Mouse (Mus musculus): ENCODE measurements around the gene Magel2. TPM values are rescaled to one million over a fixed set of nuclear protein-coding genes. Genes with fewer than 3 reads are reported as not detected.
A peak's percentile ranks its signal among the peaks of the same experiment; 100 is the strongest.

The Magel2 gene
- polyA plus RNA-seq, 1 experiment from 2014 or later, result 17.4 TPM

DNA sequence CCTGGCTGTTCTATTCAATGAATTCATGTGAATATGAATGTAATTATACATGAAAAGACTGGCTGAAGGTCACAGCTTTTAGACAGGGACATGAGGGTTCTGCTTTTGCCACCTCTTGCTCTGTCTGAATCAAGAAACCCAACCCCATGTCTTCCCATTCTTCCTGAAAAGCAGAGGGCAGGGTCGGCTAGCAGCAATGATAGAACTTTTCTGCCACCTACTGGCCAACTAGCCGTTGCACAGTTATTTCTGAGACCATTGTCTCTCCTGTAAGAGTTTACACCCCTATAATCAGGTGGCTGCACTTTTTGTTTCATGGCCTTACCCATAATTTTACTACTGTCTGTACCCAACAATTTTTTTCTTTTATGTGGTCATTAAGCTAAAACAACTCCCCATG lies 5.6 kb downstream of the Magel2 start:
- H3K9me3 ChIP-seq, result 0 out of 2 replicates have a peak, but pooled peaks cover 5% of the 10 kb centered on the region
- WGBS, result 6% methylated on average over 2 of the region's 2 CpGs
- H3K4me3 ChIP-seq, result no peak overlapping the region
- no peaks in the 10 kb centered on the region for H3K27me3 ChIP-seq
- H3K27ac ChIP-seq (replicated peaks), result no peak overlapping the region
- H3K9ac ChIP-seq, result no peak overlapping the region
- no peak overlapping the region for H3K4me2 ChIP-seq
- peaks cover 18% of the 10 kb centered on the region for H3K4me1 ChIP-seq (replicated peaks)
- peak; percentile 49 for ATAC-seq (ENCODE audit: low FRiP score, low read depth)
- H3K36me3 ChIP-seq, result no peaks in the 10 kb centered on the region

DNA sequence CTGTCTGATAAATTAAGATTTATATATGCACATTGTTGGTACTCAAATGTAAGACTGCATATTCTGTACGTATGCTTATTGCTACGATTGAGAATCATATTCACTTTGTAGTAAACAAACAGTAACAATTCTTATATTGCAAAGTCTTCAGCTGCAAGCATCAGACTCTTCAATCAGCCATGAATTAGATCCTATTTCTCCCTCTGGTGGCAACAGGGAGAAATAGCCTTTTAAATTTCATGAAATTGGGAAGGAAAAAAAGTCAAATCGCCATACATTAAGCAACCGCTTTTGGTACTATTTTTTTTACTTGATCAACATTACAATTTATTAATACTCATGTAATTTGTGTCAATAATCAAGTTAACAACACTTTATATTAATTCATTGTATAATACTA lies 11.5 kb downstream of the Magel2 start:
- H3K27me3 ChIP-seq, result no peaks in the 10 kb centered on the region
- H3K27ac ChIP-seq (replicated peaks), result no peak overlapping the region
- no peak for ATAC-seq (ENCODE audit: low FRiP score, low read depth)
- no peaks in the 10 kb centered on the region for H3K36me3 ChIP-seq
- no peaks in the 10 kb centered on the region for H3K9me3 ChIP-seq
- no peak overlapping the region for H3K4me3 ChIP-seq
- no peaks in the 10 kb centered on the region for H3K4me1 ChIP-seq (replicated peaks)
- H3K9ac ChIP-seq, result no peak overlapping the region
- H3K4me2 ChIP-seq, result no peak overlapping the region
- 50% methylated on average over 4 of the region's 4 CpGs for WGBS

DNA sequence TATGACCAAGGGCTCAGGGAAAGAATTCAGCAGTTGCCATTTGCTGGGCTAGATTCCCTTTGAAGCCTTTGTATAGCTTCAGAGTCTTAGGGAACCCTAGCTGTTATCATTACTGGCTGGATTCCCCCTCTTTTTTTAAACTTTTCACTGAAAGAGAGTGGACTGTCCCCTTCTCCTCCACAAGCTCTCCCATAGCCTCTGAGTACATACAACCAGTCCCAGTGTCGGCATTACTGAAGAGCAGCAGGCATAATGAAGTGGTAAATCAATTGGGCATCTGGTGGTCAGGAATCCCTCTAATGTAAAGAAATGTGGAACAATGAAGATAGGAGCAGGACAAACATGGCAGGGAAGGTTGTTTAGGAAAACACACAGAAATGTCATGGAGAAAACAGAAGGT lies 15.4 kb downstream of the Magel2 start:
- H3K9ac ChIP-seq, result no peak overlapping the region
- no peak overlapping the region for H3K4me2 ChIP-seq
- H3K4me3 ChIP-seq, result no peak overlapping the region
- H3K4me1 ChIP-seq (replicated peaks), result no peaks in the 10 kb centered on the region
- no peaks in the 10 kb centered on the region for H3K36me3 ChIP-seq
- H3K9me3 ChIP-seq, result no peaks in the 10 kb centered on the region
- WGBS, result 48% methylated on average over 1 of the region's 1 CpGs
- H3K27me3 ChIP-seq, result no peaks in the 10 kb centered on the region
- ATAC-seq (ENCODE audit: low FRiP score, low read depth), result no peak
- H3K27ac ChIP-seq (replicated peaks), result no peak overlapping the region

GRCm38 (mm10) chr7:62406573-62407050 lies 29.8 kb downstream of the Magel2 start:
- no peaks in the 10 kb centered on the region for H3K4me1 ChIP-seq (replicated peaks)
- 37% methylated on average over 19 of the region's 19 CpGs for WGBS
- no peaks in the 10 kb centered on the region for H3K36me3 ChIP-seq
- peak overlapping the region; percentile 58 for H3K4me2 ChIP-seq
- peak; percentile 74; the same call in 1 of the 2 replicates for ATAC-seq (ENCODE audit: low FRiP score, low read depth)
- H3K9me3 ChIP-seq, result no peaks in the 10 kb centered on the region
- H3K4me3 ChIP-seq, result peak overlapping the region; percentile 41
- H3K27me3 ChIP-seq, result no peaks in the 10 kb centered on the region
- no peak overlapping the region for H3K27ac ChIP-seq (replicated peaks)
- H3K9ac ChIP-seq, result peak overlapping the region; percentile 35; the same call in 1 of the 2 replicates

GRCm38 (mm10) chr7:62407803-62408202 lies 31.0 kb downstream of the Magel2 start:
- no peaks in the 10 kb centered on the region for H3K9me3 ChIP-seq
- no peaks in the 10 kb centered on the region for H3K27me3 ChIP-seq
- H3K4me1 ChIP-seq (replicated peaks), result no peaks in the 10 kb centered on the region
- WGBS, result 37% methylated on average over 3 of the region's 3 CpGs
- no peak overlapping the region for H3K4me2 ChIP-seq
- H3K9ac ChIP-seq, result no peak overlapping the region
- no peak overlapping the region for H3K27ac ChIP-seq (replicated peaks)
- H3K36me3 ChIP-seq, result no peaks in the 10 kb centered on the region
- no peak overlapping the region for H3K4me3 ChIP-seq
- ATAC-seq (ENCODE audit: low FRiP score, low read depth), result no peak

- Histone ChIP-seq H3K9ac (no peak overlapping the region), H3K36me3 (no peaks in the 10 kb centered on the region), H3K9me3 (no peaks in the 10 kb centered on the region), H3K4me3 (no peak overlapping the region), H3K27me3 (no peaks in the 10 kb centered on the region), H3K4me1 (replicated peaks) (peaks cover 10% of the 10 kb centered on the region; the same call in 1 of the 2 replicates), H3K4me2 (no peak overlapping the region), H3K27ac (replicated peaks) (peak overlapping the region; percentile 20; the same call in 1 of the 2 replicates)
- ATAC-seq (ENCODE audit: low FRiP score, low read depth), result no peak
- WGBS, result 42% methylated on average over 1 of the region's 1 CpGs
Observed at GRCm38 (mm10) chr7:62415222-62415621, 38.4 kb downstream of the Magel2 start.

GRCm38 (mm10) chr7:62416173-62416572 lies 39.4 kb downstream of the Magel2 start:
- ATAC-seq (ENCODE audit: low FRiP score, low read depth), result no peak

DNA sequence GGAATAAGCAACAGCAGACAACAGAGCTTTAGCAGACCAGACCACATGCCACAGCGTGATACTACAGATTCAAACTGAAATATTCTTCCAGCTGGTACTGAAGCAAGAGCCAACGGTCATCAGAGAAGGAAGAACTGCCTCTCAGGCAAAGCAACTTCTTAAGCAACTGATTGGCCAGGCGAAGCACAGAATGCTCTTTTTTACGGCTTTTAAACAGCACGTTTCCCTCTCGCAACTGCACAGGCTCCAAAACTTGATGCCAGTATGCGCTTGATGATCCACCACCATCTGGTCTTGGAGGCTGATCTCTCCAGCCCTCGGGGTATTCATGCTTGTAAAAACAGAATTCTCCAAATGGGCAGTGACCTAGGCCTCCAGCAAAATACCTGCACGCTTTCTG lies 41.5 kb downstream of the Magel2 start:
- H3K4me1 ChIP-seq (replicated peaks), result peaks cover 10% of the 10 kb centered on the region; the same call in 1 of the 2 replicates
- no peak for ATAC-seq (ENCODE audit: low FRiP score, low read depth)
- peak overlapping the region; percentile 68 for H3K4me2 ChIP-seq
- H3K9me3 ChIP-seq, result no peaks in the 10 kb centered on the region
- H3K36me3 ChIP-seq, result no peaks in the 10 kb centered on the region
- peak overlapping the region; percentile 85 for H3K27ac ChIP-seq (replicated peaks)
- peak overlapping the region; percentile 64 for H3K9ac ChIP-seq
- peak overlapping the region; percentile 56 for H3K4me3 ChIP-seq
- WGBS, result 45% methylated on average over 9 of the region's 9 CpGs
- H3K27me3 ChIP-seq, result no peaks in the 10 kb centered on the region

More at GRCm38 (mm10) chr7:62416173-62416572, 39.4 kb downstream of the Magel2 start:
- 0 out of 2 replicates have a peak overlapping the region, but pooled peaks have one; percentile 30 for H3K27ac ChIP-seq (replicated peaks)
- H3K4me2 ChIP-seq, result peak overlapping the region; percentile 26
- H3K4me3 ChIP-seq, result no peak overlapping the region
- H3K27me3 ChIP-seq, result no peaks in the 10 kb centered on the region
- no peaks in the 10 kb centered on the region for H3K36me3 ChIP-seq
- no peaks in the 10 kb centered on the region for H3K9me3 ChIP-seq
- H3K4me1 ChIP-seq (replicated peaks), result peaks cover 10% of the 10 kb centered on the region; the same call in 1 of the 2 replicates
- H3K9ac ChIP-seq, result no peak overlapping the region

- no peaks in the 10 kb centered on the region for H3K9me3 ChIP-seq
- peak overlapping the region; percentile 64 for H3K9ac ChIP-seq
- peak; percentile 81 for ATAC-seq (ENCODE audit: low FRiP score, low read depth)
- no peaks in the 10 kb centered on the region for H3K27me3 ChIP-seq
- no peaks in the 10 kb centered on the region for H3K36me3 ChIP-seq
- peak overlapping the region; percentile 56 for H3K4me3 ChIP-seq
- H3K27ac ChIP-seq (replicated peaks), result peak overlapping the region; percentile 85
- WGBS, result 44% methylated on average over 17 of the region's 17 CpGs
- peak overlapping the region; percentile 68 for H3K4me2 ChIP-seq
- H3K4me1 ChIP-seq (replicated peaks), result peaks cover 10% of the 10 kb centered on the region; the same call in 1 of the 2 replicates
Observed at GRCm38 (mm10) chr7:62419105-62419492, 42.3 kb downstream of the Magel2 start.

- peak within 1 kb of the TSS; percentile 64 for H3K9ac ChIP-seq
- peak within 1 kb of the TSS; percentile 85 for H3K27ac ChIP-seq (replicated peaks)
- ATAC-seq (ENCODE audit: low FRiP score, low read depth), result peak; percentile 95
- peak within 1 kb of the TSS; percentile 56 for H3K4me3 ChIP-seq
- H3K4me2 ChIP-seq, result peak within 1 kb of the TSS; percentile 68
- H3K36me3 ChIP-seq, result no peaks in the 10 kb centered on the region
- peaks cover 10% of the 10 kb centered on the region; the same call in 1 of the 2 replicates for H3K4me1 ChIP-seq (replicated peaks)
- 22% methylated on average over 49 of the region's 49 CpGs for WGBS
- no peaks in the 10 kb centered on the region for H3K9me3 ChIP-seq
- no peaks in the 10 kb centered on the region for H3K27me3 ChIP-seq
Observed at GRCm38 (mm10) chr7:62419493-62420360, 42.9 kb downstream of the Magel2 start, which contains the start of gene Mkrn3. Gene Mkrn3, minus strand, starts transcription at chr7:62420139.

DNA sequence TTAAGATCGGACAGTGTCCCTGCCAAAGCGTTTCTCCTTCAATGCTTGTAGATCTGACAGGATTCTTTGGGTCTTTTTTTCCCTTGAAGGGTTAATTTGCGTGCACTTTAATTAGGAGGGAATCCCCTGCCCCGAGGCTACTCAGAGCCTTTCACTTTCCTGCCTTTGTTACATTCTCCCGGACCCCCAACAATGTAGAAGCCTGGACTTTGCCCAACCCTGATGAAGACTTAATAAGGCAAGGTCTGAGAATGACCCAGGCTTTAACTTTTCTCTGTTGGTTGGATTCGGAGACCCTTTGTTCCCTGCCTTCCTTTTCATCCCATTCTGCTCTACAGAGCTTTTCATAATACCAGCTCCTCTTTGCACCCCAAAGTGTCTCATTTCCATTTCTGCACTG lies 43.8 kb downstream of the Magel2 start:
- Histone ChIP-seq H3K4me1 (replicated peaks) (peaks cover 8% of the 10 kb centered on the region; the same call in 1 of the 2 replicates), H3K36me3 (no peaks in the 10 kb centered on the region), H3K9me3 (no peaks in the 10 kb centered on the region), H3K4me2 (peak overlapping the region; percentile 51), H3K27ac (replicated peaks) (peak overlapping the region; percentile 83), H3K4me3 (peak overlapping the region; percentile 56), H3K27me3 (no peaks in the 10 kb centered on the region), H3K9ac (peak overlapping the region; percentile 48)
- 0 out of 2 replicates have a peak, but pooled peaks have one; percentile 31 for ATAC-seq (ENCODE audit: low FRiP score, low read depth)
- 46% methylated on average over 6 of the region's 6 CpGs for WGBS

- no peak for ATAC-seq (ENCODE audit: low FRiP score, low read depth)
- no peaks in the 10 kb centered on the region for H3K4me1 ChIP-seq (replicated peaks)
- H3K9ac ChIP-seq, result no peak overlapping the region
- no peaks in the 10 kb centered on the region for H3K36me3 ChIP-seq
- 21% methylated on average over 4 of the region's 4 CpGs for WGBS
- no peaks in the 10 kb centered on the region for H3K27me3 ChIP-seq
- no peak overlapping the region for H3K4me2 ChIP-seq
- H3K4me3 ChIP-seq, result no peak overlapping the region
- H3K27ac ChIP-seq (replicated peaks), result no peak overlapping the region
- H3K9me3 ChIP-seq, result no peaks in the 10 kb centered on the region
Observed at GRCm38 (mm10) chr7:62423210-62423609, 46.4 kb downstream of the Magel2 start.

Data from hindbrain, embryonic 15.5 days (tissue).